Mouse (Mus musculus): ENCODE data around the gene Cmtm6.

DNA sequence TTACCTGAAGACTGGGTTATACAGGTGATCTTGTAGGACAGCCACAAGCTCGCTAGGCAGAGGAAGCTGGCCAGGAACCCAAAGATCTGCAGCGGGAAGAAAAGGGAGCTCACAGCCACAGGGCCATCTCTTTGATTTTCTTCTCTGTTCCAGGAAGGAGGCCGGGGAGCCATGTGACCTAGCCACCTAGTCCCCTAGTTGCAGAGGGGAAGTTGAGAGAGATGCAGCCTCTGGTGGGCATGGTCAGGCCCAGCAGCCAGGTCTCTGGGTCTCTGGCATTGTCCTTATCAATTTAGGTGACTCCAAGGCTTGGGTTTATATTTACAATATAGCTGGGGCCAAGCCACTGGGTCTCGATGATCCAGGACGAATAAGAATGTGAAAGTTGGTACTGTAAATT lies 27.9 kb downstream of the Cmtm6 start:
- TF ChIP-seq POLR2A (IDR thresholded peaks at IDR 0.05; ENCODE audit: extremely low read depth, insufficient read depth, low read length), result no peak
- TF ChIP-seq CTCF (IDR thresholded peaks at IDR 0.05; ENCODE audit: low read depth, low read length), result no peak

All from liver, adult 2 months (tissue).